Mouse (Mus musculus) liver, adult 2 months (tissue): ENCODE results near the gene Marcksl1.
A peak's percentile ranks its signal among the peaks of the same experiment; 100 is the strongest.

Source experiments
- CTCF ChIP-seq: fragments of 200-500 bp; IDR thresholded peaks from 2 replicates; pipeline ENCODE4 v1.5.1; 2011; ENCODE audit warnings: low read depth, low read length, control low read depth
- POLR2A ChIP-seq: fragments of 200-500 bp; IDR thresholded peaks from 2 replicates; pipeline ENCODE4 v1.6.1; 2011; ENCODE audit warnings: low read length, control low read depth; ENCODE audit not compliant: insufficient read depth; ENCODE audit errors: extremely low read depth

GRCm38 (mm10) chr4:129542592-129543141 lies 29.3 kb downstream of the Marcksl1 start, which contains the start of gene Hdac1:
- peak; percentile 92; the same call in 1 of the 2 replicates for TF ChIP-seq POLR2A
- TF ChIP-seq CTCF = 0 out of 2 replicates have a peak, but pooled peaks have one; percentile 7
